Mouse (Mus musculus) spleen, adult 2 months (tissue): ENCODE measurements around the gene D7Ertd443e.

Experiments
- CTCF ChIP-seq: fragments of 200-500 bp; IDR thresholded peaks from 2 replicates; pipeline ENCODE4 v1.5.1; 2011; ENCODE audit warnings: mild to moderate bottlenecking, inconsistent platforms; ENCODE audit not compliant: insufficient read depth, insufficient read length, insufficient replicate concordance; ENCODE audit errors: extremely low read depth
- POLR2A ChIP-seq: fragments of 200-500 bp; IDR thresholded peaks from 2 replicates; pipeline ENCODE4 v1.6.1; 2011; ENCODE audit warnings: low read depth, low read length, inconsistent platforms

GRCm38 (mm10) chr7:134241212-134241611, 144.2 kb downstream of the D7Ertd443e start:
- TF ChIP-seq POLR2A (no peak), CTCF (no peak)
